Mouse (Mus musculus): ENCODE results near the gene Olfr1246. TPM values are rescaled to one million over a fixed set of nuclear protein-coding genes. Genes with fewer than 3 reads are reported as not detected.

Gene Olfr1246
- polyA plus RNA-seq, 1 experiment from 2014 or later = not detected

Other genes with a start within 250 kb of the Olfr1246 start
- gene Olfr1234, start 228.3 kb downstream of the Olfr1246 start, polyA plus RNA-seq (2014; fragmentation: Nextera tagmentation; extraction: Ambion mirVana) = not detected in 2 replicates
- not detected in 2 replicates for gene Olfr1238, start 183.5 kb downstream of the Olfr1246 start, polyA plus RNA-seq (2014; fragmentation: Nextera tagmentation; extraction: Ambion mirVana)
- not detected in 2 replicates for gene Olfr1239, start 172.8 kb downstream of the Olfr1246 start, polyA plus RNA-seq (2014; fragmentation: Nextera tagmentation; extraction: Ambion mirVana)
- not detected in 2 replicates for gene Olfr1240, start 150.2 kb downstream of the Olfr1246 start, polyA plus RNA-seq (2014; fragmentation: Nextera tagmentation; extraction: Ambion mirVana)
- not detected in 2 replicates for gene Olfr1241, start 106.0 kb downstream of the Olfr1246 start, polyA plus RNA-seq (2014; fragmentation: Nextera tagmentation; extraction: Ambion mirVana)
- gene Olfr1242, start 94.8 kb downstream of the Olfr1246 start, polyA plus RNA-seq (2014; fragmentation: Nextera tagmentation; extraction: Ambion mirVana) = not detected in 2 replicates
- not detected in 2 replicates for gene Olfr1243, start 61.7 kb downstream of the Olfr1246 start, polyA plus RNA-seq (2014; fragmentation: Nextera tagmentation; extraction: Ambion mirVana)
- gene Olfr1245, start 14.7 kb downstream of the Olfr1246 start, polyA plus RNA-seq (2014; fragmentation: Nextera tagmentation; extraction: Ambion mirVana) = not detected in 2 replicates
- not detected in 2 replicates for gene Olfr1247, start 21.0 kb upstream of the Olfr1246 start, polyA plus RNA-seq (2014; fragmentation: Nextera tagmentation; extraction: Ambion mirVana)
- not detected in 2 replicates for gene Olfr1248, start 25.1 kb upstream of the Olfr1246 start, polyA plus RNA-seq (2014; fragmentation: Nextera tagmentation; extraction: Ambion mirVana)
- gene Olfr1249, start 41.8 kb upstream of the Olfr1246 start, polyA plus RNA-seq (2014; fragmentation: Nextera tagmentation; extraction: Ambion mirVana) = not detected in 2 replicates
- not detected in 2 replicates for gene Olfr1250, start 68.3 kb upstream of the Olfr1246 start, polyA plus RNA-seq (2014; fragmentation: Nextera tagmentation; extraction: Ambion mirVana)
- gene Olfr1251, start 78.8 kb upstream of the Olfr1246 start, polyA plus RNA-seq (2014; fragmentation: Nextera tagmentation; extraction: Ambion mirVana) = not detected in 2 replicates
- not detected in 2 replicates for gene Olfr1252, start 131.9 kb upstream of the Olfr1246 start, polyA plus RNA-seq (2014; fragmentation: Nextera tagmentation; extraction: Ambion mirVana)
- gene Olfr1253, start 163.9 kb upstream of the Olfr1246 start, polyA plus RNA-seq (2014; fragmentation: Nextera tagmentation; extraction: Ambion mirVana) = not detected in 2 replicates
- gene Olfr1254, start 200.5 kb upstream of the Olfr1246 start, polyA plus RNA-seq (2014; fragmentation: Nextera tagmentation; extraction: Ambion mirVana) = not detected in 2 replicates
- not detected in 2 replicates for gene Olfr1255, start 218.9 kb upstream of the Olfr1246 start, polyA plus RNA-seq (2014; fragmentation: Nextera tagmentation; extraction: Ambion mirVana)
- gene Olfr1256, start 248.4 kb upstream of the Olfr1246 start, polyA plus RNA-seq (2014; fragmentation: Nextera tagmentation; extraction: Ambion mirVana) = not detected in 2 replicates

Measured in midbrain, embryonic 11.5 days (tissue).